Mouse (Mus musculus): ENCODE measurements around the gene Gpr39. TPM values are rescaled to one million over a fixed set of nuclear protein-coding genes. Genes with fewer than 3 reads are reported as not detected.
A peak's percentile ranks its signal among the peaks of the same experiment; 100 is the strongest.

Gene Gpr39
- polyA plus RNA-seq, 1 experiment from 2014 or later, result not detected

DNA sequence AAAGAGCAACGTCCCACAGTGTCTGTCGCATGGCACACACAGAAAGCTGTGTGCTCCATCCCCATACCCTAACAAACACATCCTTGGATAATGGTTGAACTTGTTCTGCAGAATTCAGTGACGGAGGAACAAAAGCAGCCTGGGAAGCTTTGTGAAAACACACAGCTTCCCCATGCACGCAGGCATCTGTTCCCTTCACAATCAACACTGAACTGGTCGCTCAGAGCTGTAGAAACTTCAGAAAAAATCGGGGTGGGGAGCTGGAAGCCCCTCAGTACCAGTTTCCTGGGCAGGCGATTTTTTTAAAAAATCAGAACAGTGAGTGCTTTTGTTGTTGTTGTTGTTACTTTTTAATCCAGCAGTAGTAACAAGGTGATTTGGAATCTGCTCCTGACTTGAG is 193.3 kb downstream of the Gpr39 start:
- DNase-seq (ENCODE audit: low spot score), result no peak
- Histone ChIP-seq H3K36me3 (no peaks in the 10 kb centered on the region), H3K4me1 (no peaks in the 10 kb centered on the region), H3K27me3 (ENCODE audit: low read depth, poor library complexity, severe bottlenecking) (no peaks in the 10 kb centered on the region), H3K9me3 (replicated peaks) (no peaks in the 10 kb centered on the region), H3K27ac (no peak overlapping the region), H3K4me3 (no peak overlapping the region)
- 68% methylated on average over 7 of the region's 7 CpGs for WGBS

- H3K27me3 ChIP-seq (ENCODE audit: low read depth, poor library complexity, severe bottlenecking), result no peaks in the 10 kb centered on the region
- DNase-seq (ENCODE audit: low spot score), result no peak
- H3K9me3 ChIP-seq (replicated peaks), result no peaks in the 10 kb centered on the region
- H3K4me1 ChIP-seq, result no peaks in the 10 kb centered on the region
- 90% methylated on average over 9 of the region's 9 CpGs for WGBS
- no peaks in the 10 kb centered on the region for H3K36me3 ChIP-seq
- H3K27ac ChIP-seq, result no peak overlapping the region
- no peak overlapping the region for H3K4me3 ChIP-seq
Measured at GRCm38 (mm10) chr1:125893158-125893557, 216.4 kb downstream of the Gpr39 start.

GRCm38 (mm10) chr1:125910211-125910870 is 233.5 kb downstream of the Gpr39 start:
- DNase-seq (ENCODE audit: low spot score), result peak; percentile 63
- Histone ChIP-seq H3K4me3 (0 out of 2 replicates have a peak overlapping the region, but pooled peaks have one; percentile 61), H3K27ac (no peak overlapping the region), H3K36me3 (no peaks in the 10 kb centered on the region), H3K27me3 (ENCODE audit: low read depth, poor library complexity, severe bottlenecking) (peaks cover 61% of the 10 kb centered on the region), H3K9me3 (replicated peaks) (no peaks in the 10 kb centered on the region), H3K4me1 (peaks cover 35% of the 10 kb centered on the region)
- WGBS, result 11% methylated on average over 14 of the region's 14 CpGs

DNA sequence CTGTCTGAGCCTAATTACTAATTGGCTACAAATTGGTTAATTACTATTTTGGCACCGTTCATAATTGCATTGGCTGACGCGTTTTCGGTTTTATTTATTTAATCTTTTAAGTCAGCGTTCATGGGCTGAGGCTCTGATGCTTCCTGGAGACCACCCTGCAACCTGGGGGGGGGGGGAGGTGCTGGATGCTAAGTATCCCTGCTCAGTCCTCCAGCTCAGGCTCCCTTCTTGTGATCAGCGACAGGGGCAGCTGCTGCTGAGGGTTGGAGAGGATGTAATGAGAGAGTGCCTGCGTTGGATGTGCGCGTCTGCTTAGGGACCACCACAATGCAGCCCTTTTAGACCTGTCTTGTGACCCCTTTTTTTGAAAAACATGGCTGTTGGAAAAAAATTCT is 234.1 kb downstream of the Gpr39 start:
- Histone ChIP-seq H3K36me3 (no peaks in the 10 kb centered on the region), H3K9me3 (replicated peaks) (no peaks in the 10 kb centered on the region), H3K4me3 (peak overlapping the region; percentile 61), H3K27me3 (ENCODE audit: low read depth, poor library complexity, severe bottlenecking) (peaks cover 67% of the 10 kb centered on the region), H3K4me1 (peaks cover 35% of the 10 kb centered on the region), H3K27ac (no peak overlapping the region)
- DNase-seq (ENCODE audit: low spot score), result peak; percentile 35
- 4% methylated on average over 9 of the region's 9 CpGs for WGBS

GRCm38 (mm10) chr1:125911337-125911900 is 234.6 kb downstream of the Gpr39 start:
- no peaks in the 10 kb centered on the region for H3K36me3 ChIP-seq
- H3K27ac ChIP-seq, result no peak overlapping the region
- WGBS, result under 1% methylated on average over 35 of the region's 35 CpGs
- peak; percentile 59 for DNase-seq (ENCODE audit: low spot score)
- peaks cover 35% of the 10 kb centered on the region for H3K4me1 ChIP-seq
- H3K4me3 ChIP-seq, result peak overlapping the region; percentile 61
- H3K9me3 ChIP-seq (replicated peaks), result no peaks in the 10 kb centered on the region
- peaks cover 71% of the 10 kb centered on the region for H3K27me3 ChIP-seq (ENCODE audit: low read depth, poor library complexity, severe bottlenecking)

DNA sequence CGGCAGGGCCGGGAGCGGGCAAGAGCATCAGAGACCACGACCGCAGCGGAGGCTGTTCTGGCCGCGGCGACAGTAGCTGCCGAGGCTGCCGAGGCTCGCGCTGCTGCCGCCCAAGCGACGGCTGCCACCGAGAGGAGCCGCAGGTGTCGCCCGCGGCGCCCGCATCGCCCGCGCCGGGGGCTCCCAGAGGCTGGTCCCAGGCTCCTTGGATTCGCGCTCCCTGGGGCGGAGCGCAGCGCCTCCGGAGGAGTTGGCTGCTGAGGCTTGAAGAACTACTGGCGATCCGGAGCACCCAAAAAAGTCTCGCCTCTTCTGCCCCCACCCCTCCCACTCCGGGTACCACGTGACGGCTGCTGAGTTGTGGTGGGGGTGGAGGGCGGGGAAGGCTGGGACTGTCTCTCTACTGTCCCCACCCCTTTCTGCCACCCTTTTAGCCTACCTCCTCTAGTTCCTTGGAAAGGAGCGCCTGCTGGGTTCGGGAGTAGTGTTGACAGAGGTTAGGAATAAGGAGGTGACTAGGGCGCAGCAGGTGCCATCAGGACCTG is 235.2 kb downstream of the Gpr39 start:
- H3K4me3 ChIP-seq, result peak overlapping the region; percentile 61
- WGBS, result under 1% methylated on average over 43 of the region's 43 CpGs
- no peak overlapping the region for H3K27ac ChIP-seq
- no peaks in the 10 kb centered on the region for H3K36me3 ChIP-seq
- DNase-seq (ENCODE audit: low spot score), result peak; percentile 62
- peaks cover 71% of the 10 kb centered on the region for H3K27me3 ChIP-seq (ENCODE audit: low read depth, poor library complexity, severe bottlenecking)
- H3K9me3 ChIP-seq (replicated peaks), result no peaks in the 10 kb centered on the region
- H3K4me1 ChIP-seq, result peaks cover 35% of the 10 kb centered on the region

DNA sequence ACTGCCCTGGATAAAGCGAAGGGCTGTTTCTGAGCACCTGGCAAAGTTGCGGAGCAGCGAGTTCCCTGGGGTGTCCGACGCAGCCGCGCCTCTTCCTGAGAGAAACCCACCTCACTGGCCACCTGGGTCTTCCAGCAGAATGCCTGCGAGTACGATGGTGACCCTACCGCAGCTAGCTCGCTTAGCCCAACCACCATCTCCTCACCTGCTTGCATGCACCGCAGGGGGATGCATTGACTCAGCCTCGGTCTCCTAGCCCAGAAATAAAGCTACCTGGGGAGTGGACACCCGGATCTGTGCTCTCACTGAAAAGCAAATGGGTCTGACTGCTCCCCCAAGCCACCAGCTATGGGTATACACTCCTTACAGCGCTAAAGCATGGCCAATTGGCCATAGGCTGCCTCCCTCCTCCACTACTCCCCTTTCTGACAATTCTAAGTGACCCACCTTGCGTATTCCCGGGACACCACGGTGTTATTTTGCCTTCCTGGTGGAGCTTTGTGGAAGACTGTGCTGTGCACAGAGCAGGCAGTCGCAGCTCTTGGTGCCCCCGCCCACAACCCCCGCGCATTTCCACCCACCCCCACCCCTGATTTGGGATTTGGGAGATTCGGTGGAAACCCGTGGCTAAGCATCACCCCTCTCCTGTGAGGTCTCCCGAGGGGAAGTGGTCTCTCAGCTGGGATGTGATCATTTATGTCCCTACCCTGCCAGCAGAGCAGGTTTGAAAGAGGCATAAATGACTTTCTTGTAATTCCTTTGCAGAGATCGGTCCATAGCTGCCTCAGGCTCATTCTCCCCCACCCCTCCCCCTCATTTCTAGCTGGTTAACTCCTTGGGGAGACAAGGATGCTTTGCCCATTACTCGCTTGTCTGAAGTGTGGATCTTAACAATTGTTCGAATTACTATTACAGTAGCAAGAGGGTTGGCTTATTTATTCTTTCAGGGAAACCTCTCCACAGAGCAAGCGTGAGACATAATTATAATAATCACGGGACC is 236.1 kb downstream of the Gpr39 start, which contains the start of gene Lypd1:
Gene Lypd1, minus strand, starts transcription at position 501 of the 1,000 bp plus-strand sequence.
- WGBS, result 4% methylated on average over 30 of the region's 30 CpGs
- H3K36me3 ChIP-seq, result no peaks in the 10 kb centered on the region
- peaks cover 35% of the 10 kb centered on the region for H3K4me1 ChIP-seq
- DNase-seq (ENCODE audit: low spot score), result peak; percentile 31
- no peaks in the 10 kb centered on the region for H3K9me3 ChIP-seq (replicated peaks)
- no peak within 1 kb of the TSS for H3K27ac ChIP-seq
- H3K27me3 ChIP-seq (ENCODE audit: low read depth, poor library complexity, severe bottlenecking), result peaks cover 71% of the 10 kb centered on the region
- peak within 1 kb of the TSS; percentile 61 for H3K4me3 ChIP-seq

GRCm38 (mm10) chr1:125920696-125921095 is 243.9 kb downstream of the Gpr39 start:
- H3K9me3 ChIP-seq (replicated peaks), result no peaks in the 10 kb centered on the region
- WGBS, result 96% methylated on average over 3 of the region's 3 CpGs
- H3K27ac ChIP-seq, result no peak overlapping the region
- H3K36me3 ChIP-seq, result no peaks in the 10 kb centered on the region
- DNase-seq (ENCODE audit: low spot score), result no peak
- H3K4me1 ChIP-seq, result no peaks in the 10 kb centered on the region
- H3K4me3 ChIP-seq, result no peak overlapping the region
- peaks cover 6% of the 10 kb centered on the region; the same call in 1 of the 2 replicates for H3K27me3 ChIP-seq (ENCODE audit: low read depth, poor library complexity, severe bottlenecking)

GRCm38 (mm10) chr1:125923062-125923461 is 246.3 kb downstream of the Gpr39 start:
- DNase-seq (ENCODE audit: low spot score), result no peak
- Histone ChIP-seq H3K27ac (no peak overlapping the region), H3K4me3 (no peak overlapping the region), H3K27me3 (ENCODE audit: low read depth, poor library complexity, severe bottlenecking) (no peaks in the 10 kb centered on the region), H3K4me1 (no peaks in the 10 kb centered on the region), H3K36me3 (no peaks in the 10 kb centered on the region), H3K9me3 (replicated peaks) (no peaks in the 10 kb centered on the region)
- WGBS, result 88% methylated on average over 2 of the region's 2 CpGs

Other genes starting within 250 kb of the Gpr39 start
- gene Actr3, start 241.3 kb upstream of the Gpr39 start, polyA plus RNA-seq (2016; fragmentation: Nextera tagmentation; extraction: Ambion mirVana), result 230 and 231 TPM in 2 replicates
- gene Slc35f5, start 116.4 kb upstream of the Gpr39 start, polyA plus RNA-seq (2016; fragmentation: Nextera tagmentation; extraction: Ambion mirVana), result 18.2 and 25.3 TPM in 2 replicates
- 0.50 and 0.81 TPM in 2 replicates for gene Lypd1, start 236.1 kb downstream of the Gpr39 start, polyA plus RNA-seq (2016; fragmentation: Nextera tagmentation; extraction: Ambion mirVana)

All from limb, embryonic 10.5 days (tissue).